Mouse (Mus musculus): ENCODE results near the gene Camta1.

Gene Camta1

DNA sequence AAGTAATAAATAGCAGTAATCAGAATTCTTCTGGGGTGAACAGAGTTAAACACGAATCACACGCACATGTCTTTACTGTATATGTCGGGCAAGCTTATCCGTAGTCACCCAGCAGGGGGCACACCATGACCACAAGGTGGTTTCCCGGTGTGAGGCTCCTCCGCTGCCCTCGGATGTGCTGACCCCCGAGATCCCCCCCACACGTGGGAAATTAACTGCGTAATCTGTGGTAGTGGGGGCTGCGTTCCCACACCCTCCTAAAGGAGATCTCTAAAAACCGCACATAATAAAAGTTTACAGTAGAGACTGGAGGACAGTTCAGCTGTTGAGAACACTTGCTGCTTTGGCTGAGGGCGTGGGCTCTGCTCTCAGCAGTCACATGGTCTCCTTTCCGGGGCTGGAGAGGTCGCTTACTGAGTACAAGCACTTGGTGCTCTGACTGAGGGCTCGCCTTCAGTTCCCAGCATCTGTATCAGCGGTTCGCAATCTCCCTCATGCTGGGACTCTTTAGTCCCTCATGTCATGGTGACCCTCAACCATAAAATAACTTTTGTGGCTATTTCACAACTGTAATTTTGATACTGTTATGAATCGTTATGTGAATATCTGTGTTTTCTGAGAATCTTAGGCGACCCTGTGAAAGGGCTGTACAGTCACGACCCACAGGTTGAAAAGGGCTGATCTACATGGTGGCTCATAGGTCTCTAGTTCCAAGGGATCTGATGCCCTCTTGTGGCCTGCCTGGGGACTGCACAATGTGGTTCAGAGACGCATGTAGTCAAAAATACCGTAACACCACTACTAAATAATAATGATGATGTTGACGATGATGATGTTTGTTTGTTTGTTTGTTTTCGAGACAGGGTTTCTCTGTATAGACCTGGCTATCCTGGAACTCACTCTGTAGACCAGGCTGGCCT, 896.8 kb downstream of the Camta1 start:
- in situ Hi-C loops (cut with MboI; ENCODE audit: low pct_unique_long_range_greater_than_20kb in 1 of 2, low sequenced_read_pairs in 2 of 2, unreplicated experiment in 1 of 2) = loop anchor here (5.0 to 10.0 kb wide), 3 partner anchors 177 to 310 kb away; partner anchors contain the start of gene Slc45a1 (in 1 of the 2)

DNA sequence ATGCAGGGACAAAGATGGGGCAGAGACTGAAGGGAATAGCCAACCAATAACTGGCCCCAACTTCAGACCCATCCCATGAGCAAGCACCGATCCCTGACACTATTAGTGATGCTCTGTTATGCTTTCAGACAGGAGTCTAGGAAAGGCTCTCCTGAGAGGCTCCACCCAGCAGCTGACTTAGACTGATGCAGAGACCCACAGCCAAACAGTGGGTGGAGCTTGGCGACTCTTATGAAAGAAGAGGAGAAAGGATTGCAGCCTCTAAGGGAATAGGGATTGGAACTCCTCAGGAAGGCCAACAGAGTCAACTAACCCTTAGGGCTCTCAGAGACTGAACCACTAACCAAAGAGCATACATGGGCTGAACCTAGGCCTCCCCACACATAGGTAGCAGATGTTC, 898.0 kb downstream of the Camta1 start:
- in situ Hi-C loops (cut with MboI; ENCODE audit: low pct_unique_long_range_greater_than_20kb in 1 of 2, low sequenced_read_pairs in 2 of 2, unreplicated experiment in 1 of 2) = loop anchor here (10.0 kb wide), 2 partner anchors 181 to 309 kb away; partner anchors contain the start of gene Slc45a1 (in 1 of the 2)

DNA sequence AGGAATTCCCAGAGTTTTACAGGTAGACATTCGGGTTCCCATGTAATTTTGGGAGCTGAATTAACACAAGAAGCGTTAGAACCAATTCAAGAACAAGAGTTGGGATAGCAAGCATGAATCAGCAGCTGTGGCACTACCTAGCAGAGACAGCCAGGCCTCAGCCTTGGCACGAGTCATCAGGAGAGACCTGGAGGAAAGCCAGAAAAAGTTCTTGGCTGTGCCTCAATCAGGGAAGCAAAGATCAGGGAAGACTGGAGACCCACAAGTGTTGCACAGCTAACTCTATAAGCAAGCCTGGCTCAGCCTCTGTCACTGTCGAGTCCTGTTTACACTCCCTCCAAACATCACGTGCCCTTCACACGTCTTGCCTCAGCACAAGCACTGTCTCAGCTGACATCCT, 899.4 kb downstream of the Camta1 start:
- in situ Hi-C loops (cut with MboI; ENCODE audit: low pct_unique_long_range_greater_than_20kb in 1 of 2, low sequenced_read_pairs in 2 of 2, unreplicated experiment in 1 of 2) = loop anchor here (10.0 kb wide), 2 partner anchors 183 to 307 kb away; partner anchors contain the start of gene Slc45a1 (in 1 of the 2)

DNA sequence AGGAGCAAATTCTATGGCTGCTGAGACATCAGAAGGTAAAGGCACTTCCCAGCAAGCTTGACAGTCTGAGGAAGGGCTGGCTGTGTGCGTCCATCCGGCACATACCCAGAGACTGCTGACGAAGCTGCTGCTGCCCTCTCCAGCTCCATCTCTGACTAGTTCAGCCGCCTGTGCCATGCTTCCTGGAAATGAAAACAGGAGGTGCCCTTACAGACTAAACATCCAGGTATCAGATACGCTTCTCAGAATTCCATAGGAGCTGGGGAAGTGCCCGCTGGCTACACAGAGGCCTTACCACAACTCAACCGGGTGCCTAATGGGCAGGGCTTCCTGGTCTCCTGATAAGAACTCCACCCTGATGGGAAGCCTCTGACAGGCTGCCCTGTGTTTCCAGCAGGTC, 903.1 kb downstream of the Camta1 start:
- in situ Hi-C loops (cut with MboI; ENCODE audit: low pct_unique_long_range_greater_than_20kb in 1 of 2, low sequenced_read_pairs in 2 of 2, unreplicated experiment in 1 of 2) = no loop called here

DNA sequence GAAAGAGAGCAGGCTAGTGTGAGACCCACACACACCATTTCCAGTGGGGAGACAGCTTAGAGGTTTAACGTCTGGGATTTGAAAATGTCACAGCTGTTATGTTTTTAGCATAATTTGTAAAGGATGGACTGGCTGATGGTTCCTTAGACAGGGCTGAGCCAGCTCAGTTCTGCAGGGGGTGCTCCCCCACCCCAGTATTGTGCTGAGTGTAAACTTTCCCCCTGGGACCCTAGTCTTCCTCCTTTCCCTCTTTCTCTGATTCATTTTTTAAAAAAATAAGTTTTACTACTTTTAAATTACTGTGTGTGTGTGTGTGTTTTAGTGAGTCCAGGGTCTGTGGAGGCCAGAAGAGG, 904.6 kb downstream of the Camta1 start:
- in situ Hi-C loops (cut with MboI; ENCODE audit: low pct_unique_long_range_greater_than_20kb in 1 of 2, low sequenced_read_pairs in 2 of 2, unreplicated experiment in 1 of 2) = no loop called here

DNA sequence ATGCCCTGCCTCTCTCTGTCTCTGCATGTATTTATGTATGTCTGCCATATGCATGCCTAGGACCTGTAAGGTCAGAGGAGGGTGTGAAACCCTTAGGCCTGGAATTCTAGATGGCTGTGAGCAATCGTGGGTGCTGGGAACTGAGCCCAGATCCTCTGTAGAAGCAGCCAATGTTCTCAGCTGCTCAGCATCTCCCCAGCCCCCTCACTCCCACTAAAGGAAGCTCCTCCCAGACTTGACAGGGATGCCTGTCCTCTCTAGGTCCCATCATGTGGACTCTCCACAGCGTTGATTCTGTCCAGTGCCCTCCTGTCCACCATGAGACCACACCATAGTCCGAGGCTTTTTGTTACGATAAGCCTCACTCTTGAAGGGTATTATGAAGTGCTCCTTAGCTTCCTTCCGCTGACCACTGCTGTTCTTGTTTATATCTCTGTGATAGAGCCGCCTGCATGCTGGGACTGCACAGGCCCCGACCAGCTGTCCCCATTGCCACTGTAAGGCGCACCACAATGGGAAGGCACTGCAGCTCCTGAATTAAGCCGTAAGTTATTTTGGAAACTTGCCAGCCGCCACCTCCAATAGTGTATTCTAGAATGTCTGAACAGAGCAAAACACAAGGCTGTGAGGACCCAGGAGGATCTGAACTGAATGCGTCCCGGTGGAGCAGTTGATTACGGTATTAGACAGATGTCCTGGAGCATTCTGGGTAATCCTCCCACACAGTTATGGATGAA, 905.1 kb downstream of the Camta1 start:
- in situ Hi-C loops (cut with MboI; ENCODE audit: low pct_unique_long_range_greater_than_20kb in 1 of 2, low sequenced_read_pairs in 2 of 2, unreplicated experiment in 1 of 2) = no loop called here

- in situ Hi-C loops (cut with MboI; ENCODE audit: low pct_unique_long_range_greater_than_20kb in 1 of 2, low sequenced_read_pairs in 2 of 2, unreplicated experiment in 1 of 2) = no loop called here
These were observed 910.7 kb downstream of the Camta1 start for GRCm38 (mm10) chr4:150950972-150951371.

DNA sequence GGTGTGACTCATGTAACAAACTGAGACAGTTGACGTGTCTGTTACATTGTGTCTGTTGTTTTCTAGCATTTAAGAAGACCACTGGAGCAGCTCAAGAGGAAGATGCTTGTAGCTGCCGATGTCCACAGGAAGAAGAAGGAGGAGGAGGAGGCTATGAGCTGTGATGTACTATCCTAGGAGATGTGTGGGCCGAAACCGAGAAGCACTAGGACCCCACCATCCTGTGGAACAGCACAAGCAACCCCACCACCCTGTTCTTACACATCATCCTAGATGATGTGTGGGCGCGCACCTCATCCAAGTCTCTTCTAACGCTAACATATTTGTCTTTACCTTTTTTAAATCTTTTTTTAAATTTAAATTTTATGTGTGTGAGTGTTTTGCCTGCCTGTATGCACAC, 917.0 kb downstream of the Camta1 start:
- in situ Hi-C loops (cut with MboI; ENCODE audit: low pct_unique_long_range_greater_than_20kb in 1 of 2, low sequenced_read_pairs in 2 of 2, unreplicated experiment in 1 of 2) = no loop called here

GRCm38 (mm10) chr4:150939991-150940651, 921.6 kb downstream of the Camta1 start:
- in situ Hi-C loops (cut with MboI; ENCODE audit: low pct_unique_long_range_greater_than_20kb in 1 of 2, low sequenced_read_pairs in 2 of 2, unreplicated experiment in 1 of 2) = no loop called here

DNA sequence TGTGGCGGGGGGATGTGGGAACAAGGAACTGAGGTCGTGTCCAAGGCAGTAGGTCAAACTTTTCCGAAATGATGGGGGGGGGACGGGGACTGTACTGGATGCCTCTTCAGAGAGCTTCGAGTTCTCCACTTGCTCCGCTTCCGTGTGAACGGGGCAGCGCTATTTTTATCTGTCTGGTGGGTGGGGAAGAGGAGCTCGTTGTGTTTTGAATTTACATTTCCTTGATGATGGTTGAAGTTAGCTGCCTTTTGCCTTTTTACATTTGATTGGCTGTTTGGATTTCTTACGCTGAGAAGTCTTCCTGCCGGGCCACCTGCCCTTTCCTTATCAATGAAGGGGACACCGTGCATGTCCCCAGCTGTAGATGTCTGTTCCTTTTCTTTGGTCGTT, 923.6 kb downstream of the Camta1 start:
- in situ Hi-C loops (cut with MboI; ENCODE audit: low pct_unique_long_range_greater_than_20kb in 1 of 2, low sequenced_read_pairs in 2 of 2, unreplicated experiment in 1 of 2) = no loop called here

DNA sequence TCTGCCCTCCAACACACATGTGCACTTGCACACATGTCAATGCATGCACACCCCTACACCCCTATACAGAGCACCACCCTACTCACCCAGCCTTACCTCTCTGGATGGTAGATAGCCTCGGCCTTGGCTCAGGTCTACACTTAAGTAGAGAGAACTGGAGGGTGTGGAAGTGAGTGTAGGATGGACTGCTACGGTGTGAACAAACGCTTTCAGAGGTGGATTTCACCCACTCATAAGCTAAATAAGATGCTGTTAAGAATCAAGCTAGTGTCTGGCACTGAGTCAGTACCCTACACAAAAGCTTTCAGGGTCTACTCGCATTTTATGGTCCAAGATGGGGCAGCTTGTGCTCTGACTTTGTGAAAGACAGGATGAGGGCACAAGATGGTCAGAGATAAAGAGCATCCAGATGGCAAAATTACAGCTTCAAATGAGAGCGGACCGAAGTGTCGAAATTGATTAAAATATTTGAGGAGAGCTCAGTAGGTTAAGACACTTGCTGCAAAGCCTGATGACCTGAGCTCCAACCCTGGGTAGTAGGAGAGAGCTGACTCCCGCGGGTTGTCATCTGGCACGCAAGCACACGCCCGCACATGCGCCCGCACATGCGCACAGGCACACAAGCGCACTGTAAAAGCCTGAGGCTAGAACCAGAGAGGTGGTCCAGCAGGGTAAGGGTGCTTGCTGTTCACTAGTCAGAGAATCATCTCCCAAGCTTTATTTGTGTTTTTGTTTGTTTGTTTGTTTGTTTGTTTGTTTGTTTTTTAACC, 924.2 kb downstream of the Camta1 start:
- in situ Hi-C loops (cut with MboI; ENCODE audit: low pct_unique_long_range_greater_than_20kb in 1 of 2, low sequenced_read_pairs in 2 of 2, unreplicated experiment in 1 of 2) = no loop called here

DNA sequence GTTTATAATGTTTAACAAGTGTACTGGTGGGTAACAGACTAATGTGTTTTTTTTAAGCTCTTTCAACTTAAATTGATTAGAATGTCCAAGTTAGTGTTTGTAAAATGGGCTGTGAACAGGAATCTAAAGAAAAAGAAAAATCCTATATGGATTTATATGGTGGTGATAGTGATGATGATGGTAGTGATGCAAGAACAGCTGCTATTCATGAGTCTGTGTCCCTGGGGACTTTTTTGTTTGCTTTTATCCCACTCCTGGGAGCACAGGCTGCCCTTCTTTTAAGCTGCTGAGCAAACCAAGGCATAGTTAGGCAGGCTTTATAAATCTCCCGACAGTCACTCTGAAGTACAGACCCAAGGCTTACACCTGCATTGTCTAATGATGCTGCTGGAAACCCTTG, 928.2 kb downstream of the Camta1 start:
- in situ Hi-C loops (cut with MboI; ENCODE audit: low pct_unique_long_range_greater_than_20kb in 1 of 2, low sequenced_read_pairs in 2 of 2, unreplicated experiment in 1 of 2) = no loop called here

DNA sequence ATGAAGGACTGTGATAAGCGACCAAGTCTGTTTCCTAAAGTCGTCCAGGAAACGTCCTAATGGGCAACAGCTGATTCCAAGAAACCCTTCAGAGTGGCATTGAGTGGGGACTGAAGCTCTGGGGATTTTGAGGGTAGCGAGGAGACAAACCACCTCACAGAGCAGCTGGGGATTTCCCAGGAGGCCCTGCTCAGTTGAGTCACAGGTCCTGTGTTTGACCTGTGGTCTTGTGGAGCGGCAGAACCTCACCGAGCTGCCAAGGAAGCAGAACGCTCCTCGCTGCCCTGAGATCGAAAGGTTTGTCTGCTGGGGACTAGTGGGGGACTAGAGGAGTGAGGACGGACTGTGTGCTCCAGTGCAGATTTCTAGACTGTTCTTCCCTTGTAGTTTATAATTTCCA, 933.9 kb downstream of the Camta1 start:
- in situ Hi-C loops (cut with MboI; ENCODE audit: low pct_unique_long_range_greater_than_20kb in 1 of 2, low sequenced_read_pairs in 2 of 2, unreplicated experiment in 1 of 2) = no loop called here

DNA sequence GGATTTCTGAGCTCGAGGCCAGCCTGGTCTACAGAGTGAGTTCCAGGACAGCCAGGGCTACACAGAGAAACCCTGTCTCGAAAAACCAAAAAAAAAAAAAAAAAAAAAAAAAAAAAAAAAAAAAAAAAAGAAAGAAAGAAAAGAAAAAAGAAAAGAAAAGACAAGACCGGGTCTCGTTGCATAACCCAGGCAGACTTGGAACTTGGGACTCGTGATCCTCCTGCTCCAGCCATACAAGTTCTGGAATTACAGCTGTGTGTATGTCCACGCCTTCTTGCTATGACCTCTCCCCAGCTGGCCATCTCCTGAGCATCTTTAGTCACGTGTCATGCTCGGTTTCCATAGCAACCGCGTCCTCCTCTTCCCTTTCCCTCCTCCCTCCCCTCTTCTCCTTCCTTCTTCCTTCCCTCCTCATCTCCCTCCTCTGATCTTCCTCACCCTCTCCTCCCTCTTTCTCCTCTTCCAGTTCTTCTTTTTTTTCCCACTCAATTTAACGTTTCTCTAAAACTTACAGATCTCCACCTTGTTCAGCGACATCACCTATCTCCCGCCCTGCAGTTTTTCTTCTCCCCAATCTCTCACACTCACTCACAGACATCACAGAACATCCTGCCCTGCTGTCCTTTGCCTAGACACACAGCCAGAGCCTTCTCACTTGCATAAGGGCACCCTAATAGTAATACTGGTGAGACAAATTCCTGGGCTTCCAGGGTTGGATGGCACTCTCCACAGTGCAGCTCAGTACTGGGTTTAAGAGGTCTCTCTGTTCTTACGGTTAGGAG, 934.6 kb downstream of the Camta1 start:
- in situ Hi-C loops (cut with MboI; ENCODE audit: low pct_unique_long_range_greater_than_20kb in 1 of 2, low sequenced_read_pairs in 2 of 2, unreplicated experiment in 1 of 2) = no loop called here

DNA sequence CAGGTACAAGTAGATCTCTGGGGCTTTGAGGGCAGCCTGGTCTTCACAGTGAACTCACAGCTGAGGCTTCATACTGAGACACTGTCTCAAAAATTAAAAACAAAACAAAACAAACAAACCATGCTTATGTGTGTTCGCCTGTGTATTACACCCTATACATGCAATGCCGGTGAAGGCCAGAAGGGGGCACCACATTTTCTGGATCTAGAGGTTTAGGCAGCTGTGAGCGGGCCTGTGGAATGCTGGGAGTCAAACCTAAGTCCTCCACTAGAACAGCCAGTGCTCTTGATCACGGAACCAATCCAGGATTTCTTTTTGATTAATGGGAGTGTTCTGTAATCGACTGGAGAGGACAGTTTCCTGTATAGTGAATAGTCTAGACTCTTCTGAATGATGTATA, 935.8 kb downstream of the Camta1 start:
- in situ Hi-C loops (cut with MboI; ENCODE audit: low pct_unique_long_range_greater_than_20kb in 1 of 2, low sequenced_read_pairs in 2 of 2, unreplicated experiment in 1 of 2) = no loop called here

- in situ Hi-C loops (cut with MboI; ENCODE audit: low pct_unique_long_range_greater_than_20kb in 1 of 2, low sequenced_read_pairs in 2 of 2, unreplicated experiment in 1 of 2) = no loop called here
These were observed 936.7 kb downstream of the Camta1 start for GRCm38 (mm10) chr4:150924936-150925335.

GRCm38 (mm10) chr4:150924308-150924707, 937.4 kb downstream of the Camta1 start:
- in situ Hi-C loops (cut with MboI; ENCODE audit: low pct_unique_long_range_greater_than_20kb in 1 of 2, low sequenced_read_pairs in 2 of 2, unreplicated experiment in 1 of 2) = no loop called here

GRCm38 (mm10) chr4:150921206-150921605, 940.5 kb downstream of the Camta1 start:
- in situ Hi-C loops (cut with MboI; ENCODE audit: low pct_unique_long_range_greater_than_20kb in 1 of 2, low sequenced_read_pairs in 2 of 2, unreplicated experiment in 1 of 2) = no loop called here
